Mouse (Mus musculus): ENCODE results near the gene Hp1bp3. TPM values are rescaled to one million over a fixed set of nuclear protein-coding genes. Genes with fewer than 3 reads are reported as not detected.

The Hp1bp3 gene
- polyA plus RNA-seq, 1 experiment from 2014 or later: 166 TPM

- Histone ChIP-seq H3K27ac (ENCODE audit: low read length) (peak overlapping the region; percentile 47; the same call in 1 of the 2 replicates), H3K27me3 (ENCODE audit: control insufficient read depth, insufficient read depth, low read depth, low read length) (no peaks in the 10 kb centered on the region), H3K4me2 (ENCODE audit: low read depth, low read length) (peak overlapping the region; percentile 12; the same call in 1 of the 2 replicates), H3K36me3 (ENCODE audit: control insufficient read depth, insufficient read depth, low read length) (no peaks in the 10 kb centered on the region), H3K4me1 (replicated peaks; ENCODE audit: control insufficient read depth, insufficient read depth, low read length) (peaks cover 9% of the 10 kb centered on the region), H3K4me3 (ENCODE audit: low read length) (no peak overlapping the region), H3K9me3 (ENCODE audit: control insufficient read depth, low read length) (no peaks in the 10 kb centered on the region), H3K9ac (ENCODE audit: low read length) (no peak overlapping the region)
- 37% methylated on average over 14 of the region's 14 CpGs for WGBS
- ATAC-seq (ENCODE audit: low read depth): peak; percentile 95
Measured at GRCm38 (mm10) chr4:138272011-138272997, 56.2 kb downstream of the Hp1bp3 start.

- ATAC-seq (ENCODE audit: low read depth): no peak
- H3K4me3 ChIP-seq (ENCODE audit: low read length): no peak overlapping the region
- H3K4me2 ChIP-seq (ENCODE audit: low read depth, low read length): no peak overlapping the region
- no peak overlapping the region for H3K9ac ChIP-seq (ENCODE audit: low read length)
- H3K9me3 ChIP-seq (ENCODE audit: control insufficient read depth, low read length): no peaks in the 10 kb centered on the region
- no peaks in the 10 kb centered on the region for H3K27me3 ChIP-seq (ENCODE audit: control insufficient read depth, insufficient read depth, low read depth, low read length)
- WGBS: 68% methylated on average over 7 of the region's 7 CpGs
- H3K36me3 ChIP-seq (ENCODE audit: control insufficient read depth, insufficient read depth, low read length): no peaks in the 10 kb centered on the region
- no peaks in the 10 kb centered on the region for H3K4me1 ChIP-seq (replicated peaks; ENCODE audit: control insufficient read depth, insufficient read depth, low read length)
- no peak overlapping the region for H3K27ac ChIP-seq (ENCODE audit: low read length)
Measured at GRCm38 (mm10) chr4:138278346-138278745, 62.2 kb downstream of the Hp1bp3 start.

GRCm38 (mm10) chr4:138282834-138283233 is 66.7 kb downstream of the Hp1bp3 start:
- Histone ChIP-seq H3K9ac (ENCODE audit: low read length) (no peak overlapping the region), H3K27ac (ENCODE audit: low read length) (no peak overlapping the region), H3K27me3 (ENCODE audit: control insufficient read depth, insufficient read depth, low read depth, low read length) (no peaks in the 10 kb centered on the region), H3K4me1 (replicated peaks; ENCODE audit: control insufficient read depth, insufficient read depth, low read length) (no peaks in the 10 kb centered on the region), H3K36me3 (ENCODE audit: control insufficient read depth, insufficient read depth, low read length) (no peaks in the 10 kb centered on the region), H3K4me3 (ENCODE audit: low read length) (no peak overlapping the region), H3K9me3 (ENCODE audit: control insufficient read depth, low read length) (peaks cover 3% of the 10 kb centered on the region; the same call in 1 of the 2 replicates), H3K4me2 (ENCODE audit: low read depth, low read length) (no peak overlapping the region)
- WGBS: 29% methylated on average over 4 of the region's 4 CpGs
- ATAC-seq (ENCODE audit: low read depth): peak; percentile 81

GRCm38 (mm10) chr4:138286411-138286810 is 70.3 kb downstream of the Hp1bp3 start:
- Histone ChIP-seq H3K4me2 (ENCODE audit: low read depth, low read length) (no peak overlapping the region), H3K9me3 (ENCODE audit: control insufficient read depth, low read length) (peaks cover 3% of the 10 kb centered on the region; the same call in 1 of the 2 replicates), H3K4me3 (ENCODE audit: low read length) (no peak overlapping the region), H3K4me1 (replicated peaks; ENCODE audit: control insufficient read depth, insufficient read depth, low read length) (no peaks in the 10 kb centered on the region), H3K27ac (ENCODE audit: low read length) (no peak overlapping the region), H3K27me3 (ENCODE audit: control insufficient read depth, insufficient read depth, low read depth, low read length) (no peaks in the 10 kb centered on the region), H3K9ac (ENCODE audit: low read length) (no peak overlapping the region), H3K36me3 (ENCODE audit: control insufficient read depth, insufficient read depth, low read length) (no peaks in the 10 kb centered on the region)
- ATAC-seq (ENCODE audit: low read depth): no peak
- 76% methylated on average over 12 of the region's 12 CpGs for WGBS

- no peaks in the 10 kb centered on the region for H3K27me3 ChIP-seq (ENCODE audit: control insufficient read depth, insufficient read depth, low read depth, low read length)
- no peak overlapping the region for H3K4me3 ChIP-seq (ENCODE audit: low read length)
- H3K4me1 ChIP-seq (replicated peaks; ENCODE audit: control insufficient read depth, insufficient read depth, low read length): no peaks in the 10 kb centered on the region
- H3K27ac ChIP-seq (ENCODE audit: low read length): no peak overlapping the region
- peaks cover 3% of the 10 kb centered on the region; the same call in 1 of the 2 replicates for H3K9me3 ChIP-seq (ENCODE audit: control insufficient read depth, low read length)
- H3K9ac ChIP-seq (ENCODE audit: low read length): no peak overlapping the region
- no peak for ATAC-seq (ENCODE audit: low read depth)
- H3K4me2 ChIP-seq (ENCODE audit: low read depth, low read length): no peak overlapping the region
- 81% methylated on average over 7 of the region's 7 CpGs for WGBS
- no peaks in the 10 kb centered on the region for H3K36me3 ChIP-seq (ENCODE audit: control insufficient read depth, insufficient read depth, low read length)
Measured at GRCm38 (mm10) chr4:138288691-138289090, 72.6 kb downstream of the Hp1bp3 start.

GRCm38 (mm10) chr4:138292028-138292427 is 75.9 kb downstream of the Hp1bp3 start:
- H3K27me3 ChIP-seq (ENCODE audit: control insufficient read depth, insufficient read depth, low read depth, low read length): no peaks in the 10 kb centered on the region
- H3K4me2 ChIP-seq (ENCODE audit: low read depth, low read length): no peak overlapping the region
- 87% methylated on average over 13 of the region's 13 CpGs for WGBS
- H3K9me3 ChIP-seq (ENCODE audit: control insufficient read depth, low read length): no peaks in the 10 kb centered on the region
- H3K9ac ChIP-seq (ENCODE audit: low read length): no peak overlapping the region
- no peaks in the 10 kb centered on the region for H3K4me1 ChIP-seq (replicated peaks; ENCODE audit: control insufficient read depth, insufficient read depth, low read length)
- no peak for ATAC-seq (ENCODE audit: low read depth)
- H3K27ac ChIP-seq (ENCODE audit: low read length): no peak overlapping the region
- H3K36me3 ChIP-seq (ENCODE audit: control insufficient read depth, insufficient read depth, low read length): no peaks in the 10 kb centered on the region
- no peak overlapping the region for H3K4me3 ChIP-seq (ENCODE audit: low read length)

- no peak overlapping the region for H3K4me3 ChIP-seq (ENCODE audit: low read length)
- H3K4me1 ChIP-seq (replicated peaks; ENCODE audit: control insufficient read depth, insufficient read depth, low read length): no peaks in the 10 kb centered on the region
- no peaks in the 10 kb centered on the region for H3K36me3 ChIP-seq (ENCODE audit: control insufficient read depth, insufficient read depth, low read length)
- no peaks in the 10 kb centered on the region for H3K27me3 ChIP-seq (ENCODE audit: control insufficient read depth, insufficient read depth, low read depth, low read length)
- no peak for ATAC-seq (ENCODE audit: low read depth)
- no peak overlapping the region for H3K9ac ChIP-seq (ENCODE audit: low read length)
- 62% methylated on average over 18 of the region's 18 CpGs for WGBS
- H3K4me2 ChIP-seq (ENCODE audit: low read depth, low read length): no peak overlapping the region
- H3K9me3 ChIP-seq (ENCODE audit: control insufficient read depth, low read length): no peaks in the 10 kb centered on the region
- no peak overlapping the region for H3K27ac ChIP-seq (ENCODE audit: low read length)
Measured at GRCm38 (mm10) chr4:138293261-138293948, 77.3 kb downstream of the Hp1bp3 start.

GRCm38 (mm10) chr4:138293949-138294550 is 78.0 kb downstream of the Hp1bp3 start:
- Histone ChIP-seq H3K27ac (ENCODE audit: low read length) (no peak overlapping the region), H3K9ac (ENCODE audit: low read length) (no peak overlapping the region), H3K4me2 (ENCODE audit: low read depth, low read length) (no peak overlapping the region), H3K4me1 (replicated peaks; ENCODE audit: control insufficient read depth, insufficient read depth, low read length) (no peaks in the 10 kb centered on the region), H3K36me3 (ENCODE audit: control insufficient read depth, insufficient read depth, low read length) (no peaks in the 10 kb centered on the region), H3K4me3 (ENCODE audit: low read length) (no peak overlapping the region), H3K27me3 (ENCODE audit: control insufficient read depth, insufficient read depth, low read depth, low read length) (no peaks in the 10 kb centered on the region), H3K9me3 (ENCODE audit: control insufficient read depth, low read length) (no peaks in the 10 kb centered on the region)
- 83% methylated on average over 9 of the region's 14 CpGs for WGBS
- no peak for ATAC-seq (ENCODE audit: low read depth)
